Mouse (Mus musculus) myocyte (in vitro differentiated cells): ENCODE measurements around the gene Tada2a.

Source experiments
- CEBPB ChIP-seq: IDR thresholded peaks from 2 replicates; pipeline ENCODE4 v1.6.1; 2011; ENCODE audit warnings: mild to moderate bottlenecking, moderate library complexity; ENCODE audit not compliant: poor library complexity, insufficient read depth, severe bottlenecking
- E2F4 ChIP-seq: IDR thresholded peaks from one replicate; pipeline ENCODE4 v1.6.1; 2011; ENCODE audit warnings: mild to moderate bottlenecking, control low read depth, moderate library complexity; ENCODE audit not compliant: insufficient read depth
- MAX ChIP-seq: IDR thresholded peaks from one replicate; pipeline ENCODE4 v1.6.1; 2011; ENCODE audit warnings: low read depth, mild to moderate bottlenecking, control low read depth
- POLR2A ChIP-seq: IDR thresholded peaks from one replicate; pipeline ENCODE4 v1.6.1; 2011; ENCODE audit warnings: low read depth, mild to moderate bottlenecking, control low read depth, moderate library complexity; ENCODE audit not compliant: insufficient read length
- SRF ChIP-seq: IDR thresholded peaks from one replicate; pipeline ENCODE4 v1.6.1; 2011; ENCODE audit warnings: low read depth; ENCODE audit not compliant: control insufficient read depth, insufficient read length
- USF1 ChIP-seq: IDR thresholded peaks from one replicate; pipeline ENCODE4 v1.6.1; 2011; ENCODE audit warnings: low read depth, mild to moderate bottlenecking, control low read depth, moderate library complexity

- TF ChIP-seq SRF (no peak), POLR2A (no peak), USF1 (no peak), MAX (no peak), CEBPB (no peak), E2F4 (no peak)
Observed at GRCm38 (mm10) chr11:84146081-84146480, 16.7 kb upstream of the Tada2a start.
